10 mouse cellular contexts compared by ENCODE assay signal in genomic region chr8:74557539-74558464, GRCm38 (mm10).
DNase-seq lines count a peak whose midpoint lies in the region; TF ChIP-seq lines count a peak whose summit lies in the region.
"Had no signal": no experiment of that assay in that cellular context is flagged by ENCODE, and none has a peak within 500 bp of the region (broad histone marks: within the 10 kb centered on the region; RNA-seq: fewer than 3 reads in every experiment).

No protein-coding gene starts in this region.

- no peak for TF ChIP-seq CTCF in left cerebral cortex, adult 2 months (IDR thresholded peaks at IDR 0.05)

- H3K4me3 ChIP-seq in left cerebral cortex, adult 2 months = no peak overlapping the region
- H3K4me3 ChIP-seq: gastrocnemius, adult 2 months had no signal

- DNase-seq in adrenal gland, postnatal 14 days = peak; percentile 11
- no peak for DNase-seq in adrenal gland, postnatal 4 days (ENCODE audit: low spot score in 2 of 2)
- peak; percentile 5 to 18 for DNase-seq in layer of hippocampus, postnatal 10 days (ENCODE audit: low spot score in 2 of 2)
- DNase-seq in layer of hippocampus, adult 9-10 months (ENCODE audit: low spot score) = no peak
- DNase-seq in ZHBTc4 (ENCODE audit: low read depth, low spot score) = peak; percentile 21
- peak; percentile 3 to 23 for DNase-seq in kidney, postnatal 36 days
- no peak for DNase-seq in frontal cortex, postnatal 25 days (ENCODE audit: low spot score in 2 of 2)
- DNase-seq in left cerebral cortex, adult 2 months (ENCODE audit: extremely low spot score in 1 of 2, low spot score in 2 of 2) = no peak
- DNase-seq: gastrocnemius, adult 2 months; heart, postnatal 14 days had no signal

- intact Hi-C loops in left cerebral cortex, adult 2 months (cut with DNase I) = no loop called here

- no peak overlapping the region for H3K27ac ChIP-seq in left cerebral cortex, adult 2 months
- H3K27ac ChIP-seq: gastrocnemius, adult 2 months had no signal

Comparison
In these comparisons a context has a peak if more than half of its experiments do, and no peak if none do; other contexts are left out.
1. DNase-seq: peak in adrenal gland, postnatal 14 days (single experiment), layer of hippocampus, postnatal 10 days (2 of 2), ZHBTc4 (single experiment) and kidney, postnatal 36 days (2 of 2); none in adrenal gland, postnatal 4 days (0 of 2), layer of hippocampus, adult 9-10 months (single experiment), frontal cortex, postnatal 25 days (0 of 2) and left cerebral cortex, adult 2 months (0 of 2).